Mouse (Mus musculus) intestine, embryonic 14.5 days (tissue): ENCODE data around the gene Vrk3. TPM values are rescaled to one million over a fixed set of nuclear protein-coding genes. Genes with fewer than 3 reads are reported as not detected.

Experiments
- ATAC-seq: fragments of 200-750 bp; cut with Nextera tagmentation; replicated peaks from 2 replicates; pipeline ENCODE4 v1.8.0; 2017; ENCODE audit warnings: low read depth, moderate number of reproducible peaks, moderate TSS enrichment, moderate library complexity; ENCODE audit not compliant: low FRiP score, low TSS enrichment
- DNase-seq: peaks from one replicate; pipeline ENCODE4 v3.0.0-alpha.2; 2018; ENCODE audit warnings: low spot score
- H3K27ac ChIP-seq: fragments of 300-500 bp; sonication (generic); 2 replicates; pipeline ENCODE4 v1.5.1; 2014; ENCODE audit warnings: low read depth, mild to moderate bottlenecking, control low read depth
- H3K27me3 ChIP-seq: fragments of 300-500 bp; sonication (generic); replicated peaks from 2 replicates; pipeline ENCODE4 v1.6.1; 2014; ENCODE audit warnings: low read length, control low read depth; ENCODE audit not compliant: control insufficient read depth, insufficient read depth
- H3K36me3 ChIP-seq: fragments of 300-500 bp; sonication (generic); 2 replicates; pipeline ENCODE4 v1.6.1; 2014; ENCODE audit warnings: low read length, control low read depth; ENCODE audit not compliant: control insufficient read depth, insufficient read depth
- H3K4me1 ChIP-seq: fragments of 300-500 bp; sonication (generic); replicated peaks from 2 replicates; pipeline ENCODE4 v1.6.1; 2014; ENCODE audit warnings: low read length, control low read depth, mixed read lengths; ENCODE audit not compliant: control insufficient read depth, insufficient read depth
- H3K4me2 ChIP-seq: fragments of 300-500 bp; sonication (generic); 2 replicates; pipeline ENCODE4 v1.6.1; 2014; ENCODE audit warnings: low read length
- H3K4me3 ChIP-seq: fragments of 300-500 bp; sonication (generic); 2 replicates; pipeline ENCODE4 v1.5.1; 2014; ENCODE audit warnings: low read depth, low read length, control low read depth, mixed read lengths
- H3K9ac ChIP-seq: fragments of 300-500 bp; sonication (generic); 2 replicates; pipeline ENCODE4 v1.6.1; 2014; ENCODE audit warnings: mild to moderate bottlenecking, low read length
- H3K9me3 ChIP-seq: fragments of 300-500 bp; sonication (generic); 2 replicates; pipeline ENCODE4 v1.6.1; 2016; ENCODE audit warnings: low read length, control low read depth; ENCODE audit not compliant: control insufficient read depth
- WGBS: fragments of 180-500 bp; shearing (Covaris S2); extraction: QIAGEN DNeasy Blood & Tissue Kit; methylation state at CpG from one replicate; pipeline ENCODE4 v1.1.7; 2014; 5-methylcytosine and 5-hydroxymethylcytosine counted together
- polyA plus RNA-seq: library from polyadenylated mRNA; unstranded; fragments of >200 nt; fragmentation: Nextera tagmentation; extraction: Ambion mirVana; gene quantifications from 2 replicates; pipeline ENCODE4 v1.2.1, GENCODE M21; 2014

Gene Vrk3
- polyA plus RNA-seq, 1 experiment from 2014 or later: 38.0 TPM

GRCm38 (mm10) chr7:44818751-44819235, 70.6 kb downstream of the Vrk3 start:
- DNase-seq (peak; percentile 57), ATAC-seq (no peak)
- Histone ChIP-seq H3K36me3 (0 out of 2 replicates have a peak, but pooled peaks cover 5% of the 10 kb centered on the region), H3K4me1 (peaks cover 27% of the 10 kb centered on the region), H3K27me3 (no peaks in the 10 kb centered on the region), H3K9me3 (no peaks in the 10 kb centered on the region), H3K27ac (no peak overlapping the region), H3K4me3 (peak overlapping the region; percentile 83), H3K4me2 (peak overlapping the region; percentile 78), H3K9ac (peak overlapping the region; percentile 37; the same call in 1 of the 2 replicates)
- 49% methylated on average over 6 of the region's 6 CpGs for WGBS

GRCm38 (mm10) chr7:44819391-44819790, 71.2 kb downstream of the Vrk3 start:
- Histone ChIP-seq H3K9ac (0 out of 2 replicates have a peak overlapping the region, but pooled peaks have one; percentile 37), H3K4me3 (peak overlapping the region; percentile 83; the same call in 1 of the 2 replicates), H3K4me1 (peaks cover 30% of the 10 kb centered on the region), H3K9me3 (no peaks in the 10 kb centered on the region), H3K36me3 (no peaks in the 10 kb centered on the region), H3K27me3 (no peaks in the 10 kb centered on the region), H3K4me2 (peak overlapping the region; percentile 78), H3K27ac (no peak overlapping the region)
- WGBS: 77% methylated on average over 2 of the region's 2 CpGs
- DNase-seq: no peak
- no peak for ATAC-seq

GRCm38 (mm10) chr7:44819863-44820262, 71.7 kb downstream of the Vrk3 start:
- H3K27ac ChIP-seq: no peak overlapping the region

GRCm38 (mm10) chr7:44820525-44820924, 72.3 kb downstream of the Vrk3 start:
- H3K27me3 ChIP-seq: no peaks in the 10 kb centered on the region
- H3K27ac ChIP-seq: no peak overlapping the region
- H3K36me3 ChIP-seq: no peaks in the 10 kb centered on the region
- ATAC-seq (no peak), DNase-seq (peak; percentile 44)
- 83% methylated on average over 3 of the region's 3 CpGs for WGBS
- H3K9ac ChIP-seq: no peak overlapping the region
- H3K9me3 ChIP-seq: no peaks in the 10 kb centered on the region
- no peak overlapping the region for H3K4me2 ChIP-seq
- no peak overlapping the region for H3K4me3 ChIP-seq
- H3K4me1 ChIP-seq: peaks cover 27% of the 10 kb centered on the region

More at GRCm38 (mm10) chr7:44819863-44820262, 71.7 kb downstream of the Vrk3 start:
- ATAC-seq (no peak), DNase-seq (peak; percentile 33)
- 58% methylated on average over 5 of the region's 5 CpGs for WGBS
- Histone ChIP-seq H3K4me1 (peaks cover 30% of the 10 kb centered on the region), H3K36me3 (no peaks in the 10 kb centered on the region), H3K9ac (no peak overlapping the region), H3K4me3 (no peak overlapping the region), H3K9me3 (no peaks in the 10 kb centered on the region), H3K4me2 (no peak overlapping the region), H3K27me3 (no peaks in the 10 kb centered on the region)

- H3K27ac ChIP-seq: no peak overlapping the region
- H3K9ac ChIP-seq: no peak overlapping the region
- 0 out of 2 replicates have a peak, but pooled peaks cover 6% of the 10 kb centered on the region for H3K36me3 ChIP-seq
- no peak overlapping the region for H3K4me2 ChIP-seq
- H3K4me1 ChIP-seq: peaks cover 27% of the 10 kb centered on the region
- DNase-seq: peak; percentile 32
- no peak overlapping the region for H3K4me3 ChIP-seq
- H3K9me3 ChIP-seq: no peaks in the 10 kb centered on the region
- no peaks in the 10 kb centered on the region for H3K27me3 ChIP-seq
- no peak for ATAC-seq
- 83% methylated on average over 7 of the region's 7 CpGs for WGBS
Observed at GRCm38 (mm10) chr7:44821666-44822448, 73.6 kb downstream of the Vrk3 start.

GRCm38 (mm10) chr7:44823409-44823808, 75.2 kb downstream of the Vrk3 start:
- H3K27me3 ChIP-seq: no peaks in the 10 kb centered on the region
- H3K9me3 ChIP-seq: no peaks in the 10 kb centered on the region
- DNase-seq (no peak), ATAC-seq (no peak)
- H3K36me3 ChIP-seq: peaks cover 13% of the 10 kb centered on the region
- WGBS: 47% methylated on average over 7 of the region's 7 CpGs
- H3K9ac ChIP-seq: no peak overlapping the region
- H3K4me3 ChIP-seq: no peak overlapping the region
- peaks cover 16% of the 10 kb centered on the region for H3K4me1 ChIP-seq
- no peak overlapping the region for H3K4me2 ChIP-seq
- H3K27ac ChIP-seq: no peak overlapping the region

GRCm38 (mm10) chr7:44824872-44825271, 76.7 kb downstream of the Vrk3 start:
- Histone ChIP-seq H3K9me3 (no peaks in the 10 kb centered on the region), H3K4me2 (no peak overlapping the region), H3K27ac (no peak overlapping the region), H3K27me3 (no peaks in the 10 kb centered on the region), H3K36me3 (peaks cover 28% of the 10 kb centered on the region), H3K4me3 (no peak overlapping the region), H3K9ac (no peak overlapping the region), H3K4me1 (peaks cover 7% of the 10 kb centered on the region)
- WGBS: 23% methylated on average over 3 of the region's 3 CpGs
- DNase-seq: peak; percentile 87
- peak; percentile 34; the same call in 1 of the 2 replicates for ATAC-seq

GRCm38 (mm10) chr7:44826771-44827170, 78.6 kb downstream of the Vrk3 start:
- H3K4me3 ChIP-seq: no peak overlapping the region
- WGBS: 83% methylated on average over 3 of the region's 3 CpGs
- no peaks in the 10 kb centered on the region for H3K27me3 ChIP-seq
- H3K9me3 ChIP-seq: no peaks in the 10 kb centered on the region
- peaks cover 47% of the 10 kb centered on the region for H3K36me3 ChIP-seq
- no peak for ATAC-seq
- H3K9ac ChIP-seq: no peak overlapping the region
- no peak overlapping the region for H3K4me2 ChIP-seq
- DNase-seq: no peak
- H3K27ac ChIP-seq: no peak overlapping the region
- peaks cover 3% of the 10 kb centered on the region; the same call in 1 of the 2 replicates for H3K4me1 ChIP-seq
